Mouse (Mus musculus): Measurements from ENCODE around the gene Rhox3a. TPM values are rescaled to one million over a fixed set of nuclear protein-coding genes. Genes with fewer than 3 reads are reported as not detected.

Rhox3a gene
- not detected in 2 replicates for polyA plus RNA-seq (2015; fragmentation: Nextera tagmentation; extraction: Ambion mirVana)

DNA sequence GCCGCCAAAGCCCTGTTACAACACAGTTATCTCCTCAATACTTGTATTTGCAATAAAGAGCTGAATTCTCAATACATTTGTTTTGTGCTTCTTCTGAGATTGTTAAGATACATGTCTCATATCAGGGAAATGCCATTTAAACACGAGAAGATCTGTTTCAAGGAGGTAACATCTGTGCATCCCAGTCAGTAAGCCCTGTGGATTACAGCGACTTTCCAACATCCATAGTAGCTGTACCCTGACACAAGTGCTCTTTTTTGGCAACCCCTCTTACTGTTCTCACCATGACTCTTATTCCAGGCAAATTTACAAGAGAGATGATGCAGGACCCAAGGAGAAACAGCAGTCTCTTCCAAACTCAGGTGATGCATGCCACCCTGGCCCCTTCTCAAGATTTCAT, at the start of gene Rhox3a:
Gene Rhox3a, plus strand, starts transcription at position 301 of the 400 bp plus-strand sequence.

DNA sequence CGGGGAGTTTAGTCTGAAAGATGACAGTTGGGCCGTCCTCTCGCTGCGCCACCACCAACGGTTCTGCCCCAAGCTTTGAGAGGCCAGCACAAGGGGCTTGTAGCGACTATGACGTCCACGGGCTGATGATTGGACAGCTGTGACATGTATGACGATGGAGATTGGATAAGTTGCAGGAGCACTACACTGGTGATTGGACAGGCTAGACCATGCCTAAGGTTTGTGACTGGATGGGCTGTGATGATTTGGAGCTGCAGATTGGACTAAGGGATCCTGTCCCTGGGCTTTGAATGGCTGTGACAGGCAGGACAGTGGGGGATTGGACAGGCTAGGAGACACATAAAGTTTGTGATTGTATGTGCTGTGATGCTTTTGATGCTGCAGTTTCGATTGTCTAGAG, 38.8 kb upstream of the Rhox3a start, which contains the start of gene Gm9:
Gene Gm9, minus strand, starts transcription at position 101 of the 400 bp plus-strand sequence.

DNA sequence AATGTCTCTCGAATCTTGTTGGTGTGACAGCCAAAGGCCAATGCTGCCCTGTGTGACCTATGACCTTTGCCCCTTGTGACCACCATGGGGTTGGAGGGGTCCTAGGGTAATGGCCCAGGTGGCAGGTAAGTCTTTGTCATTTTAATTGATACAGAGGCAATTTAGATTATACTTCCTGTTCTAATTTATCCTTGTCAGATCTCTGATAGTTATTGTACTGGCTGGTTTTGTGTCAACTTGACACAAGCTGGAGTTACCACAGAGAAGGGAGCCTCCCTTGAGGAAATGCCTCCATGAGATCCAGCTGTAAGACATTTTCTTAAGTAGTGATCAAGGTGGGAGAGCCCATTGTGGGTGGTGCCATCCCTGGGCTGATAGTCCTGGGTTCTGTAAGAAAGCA, 27.6 kb upstream of the Rhox3a start, which contains the start of gene Rhox1:
Gene Rhox1, minus strand, starts transcription at position 101 of the 400 bp plus-strand sequence.

DNA sequence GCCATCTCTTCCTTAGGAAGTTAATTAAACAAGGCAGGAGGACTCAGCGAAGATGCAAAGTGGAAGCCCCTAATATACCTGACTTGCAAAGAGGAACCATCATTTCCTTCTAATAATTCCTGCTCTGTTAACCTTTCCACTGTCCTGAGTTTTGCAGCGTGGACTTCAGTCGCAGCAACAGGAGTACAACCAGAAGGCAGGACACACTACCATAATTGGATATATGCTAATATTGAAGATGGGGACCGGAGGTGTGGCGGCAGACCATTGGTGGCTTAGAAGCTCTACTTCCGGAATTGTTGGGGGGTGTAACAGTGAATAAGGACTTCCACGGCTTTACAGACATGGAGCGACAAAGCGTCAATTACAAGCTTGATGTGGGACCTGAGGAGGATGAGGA, 5.0 kb upstream of the Rhox3a start, which contains the start of gene Rhox2a:
Gene Rhox2a, plus strand, starts transcription at position 301 of the 400 bp plus-strand sequence.

DNA sequence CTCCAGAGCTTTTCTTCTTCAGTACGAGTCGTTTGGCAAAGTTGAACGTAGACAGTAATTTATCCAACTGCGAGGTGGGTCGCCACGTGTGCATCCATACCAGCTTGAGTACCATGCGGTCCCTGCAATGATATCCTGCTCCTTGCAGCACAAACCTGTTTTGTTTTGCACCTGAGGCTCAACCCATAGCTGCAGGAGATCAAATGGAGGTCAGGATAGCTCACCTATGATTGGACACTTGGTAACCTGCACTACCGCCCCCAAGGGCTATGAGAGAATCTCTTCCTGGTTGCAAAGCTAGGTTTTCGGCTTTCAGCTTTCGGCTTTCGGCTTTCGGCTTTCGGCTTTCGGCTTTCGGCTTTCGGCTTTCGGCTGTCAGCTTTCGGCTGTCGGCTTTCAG, 15.3 kb downstream of the Rhox3a start, which contains the start of gene Rhox4a:
Gene Rhox4a, plus strand, starts transcription at position 301 of the 400 bp plus-strand sequence.

Other genes with a start within 250 kb of the Rhox3a start
- 0.45 and 2.4 TPM in 2 replicates for gene Sowahd, start 201.1 kb upstream of the Rhox3a start, polyA plus RNA-seq (2015; fragmentation: Nextera tagmentation; extraction: Ambion mirVana)
- 424 and 466 TPM in 2 replicates for gene Rpl39, start 164.5 kb upstream of the Rhox3a start, polyA plus RNA-seq (2015; fragmentation: Nextera tagmentation; extraction: Ambion mirVana)
- 7.7 and 8.2 TPM in 2 replicates for gene Upf3b, start 139.6 kb upstream of the Rhox3a start, polyA plus RNA-seq (2015; fragmentation: Nextera tagmentation; extraction: Ambion mirVana)
- gene Nkap, start 123.1 kb upstream of the Rhox3a start, polyA plus RNA-seq (2015; fragmentation: Nextera tagmentation; extraction: Ambion mirVana) = 9.0 and 9.9 TPM in 2 replicates
- not detected in 2 replicates for gene Akap14, start 81.1 kb upstream of the Rhox3a start, polyA plus RNA-seq (2015; fragmentation: Nextera tagmentation; extraction: Ambion mirVana)
- gene Ndufa1, start 58.8 kb upstream of the Rhox3a start, polyA plus RNA-seq (2015; fragmentation: Nextera tagmentation; extraction: Ambion mirVana) = 757 and 886 TPM in 2 replicates
- 5.4 and 5.5 TPM in 2 replicates for gene Rnf113a1, start 58.7 kb upstream of the Rhox3a start, polyA plus RNA-seq (2015; fragmentation: Nextera tagmentation; extraction: Ambion mirVana)
- not detected in 2 replicates for gene Gm9, start 38.9 kb upstream of the Rhox3a start, polyA plus RNA-seq (2015; fragmentation: Nextera tagmentation; extraction: Ambion mirVana)
- gene Rhox1, start 27.7 kb upstream of the Rhox3a start, polyA plus RNA-seq (2015; fragmentation: Nextera tagmentation; extraction: Ambion mirVana) = not detected in 2 replicates
- not detected in 2 replicates for gene Rhox2a, start 4.9 kb upstream of the Rhox3a start, polyA plus RNA-seq (2015; fragmentation: Nextera tagmentation; extraction: Ambion mirVana)
- gene Rhox4a, start 15.4 kb downstream of the Rhox3a start, polyA plus RNA-seq (2015; fragmentation: Nextera tagmentation; extraction: Ambion mirVana) = not detected in 2 replicates
- gene Rhox3a2, start 130.1 kb downstream of the Rhox3a start, polyA plus RNA-seq (2015; fragmentation: Nextera tagmentation; extraction: Ambion mirVana) = 0.68 TPM in 1 of 2 replicates, not detected in the other
- gene Rhox4a2, start 140.9 kb downstream of the Rhox3a start, polyA plus RNA-seq (2015; fragmentation: Nextera tagmentation; extraction: Ambion mirVana) = not detected in 2 replicates
- not detected in 2 replicates for gene Rhox2b, start 162.1 kb downstream of the Rhox3a start, polyA plus RNA-seq (2015; fragmentation: Nextera tagmentation; extraction: Ambion mirVana)
- gene Rhox4b, start 182.6 kb downstream of the Rhox3a start, polyA plus RNA-seq (2015; fragmentation: Nextera tagmentation; extraction: Ambion mirVana) = not detected in 2 replicates
- gene Rhox2c, start 203.8 kb downstream of the Rhox3a start, polyA plus RNA-seq (2015; fragmentation: Nextera tagmentation; extraction: Ambion mirVana) = 0.21 TPM in 1 of 2 replicates, not detected in the other
- gene Rhox3c, start 208.7 kb downstream of the Rhox3a start, polyA plus RNA-seq (2015; fragmentation: Nextera tagmentation; extraction: Ambion mirVana) = 0.63 and 1.1 TPM in 2 replicates
- gene Rhox4c, start 230.4 kb downstream of the Rhox3a start, polyA plus RNA-seq (2015; fragmentation: Nextera tagmentation; extraction: Ambion mirVana) = not detected in 2 replicates
- not detected in 2 replicates for gene Rhox2d, start 243.5 kb downstream of the Rhox3a start, polyA plus RNA-seq (2015; fragmentation: Nextera tagmentation; extraction: Ambion mirVana)

Measured in skeletal muscle tissue, postnatal 0 days (tissue).